Mouse (Mus musculus) spleen, postnatal 36 days (tissue): Measurements from ENCODE around the gene BC049730.

Experiments
- DNase-seq, 2 experiments: peaks; one replicate each; pipeline ENCODE4 v3.0.0; 2022; ENCODE audit warnings: low spot score in 2 of 2, mixed read lengths in 1 of 2

The BC049730 gene

GRCm38 (mm10) chr7:24762574-24762973 is 53.5 kb downstream of the BC049730 start:
- no peak for DNase-seq
